Mouse (Mus musculus): ENCODE data around the gene Lypd6.

Lypd6 gene

DNA sequence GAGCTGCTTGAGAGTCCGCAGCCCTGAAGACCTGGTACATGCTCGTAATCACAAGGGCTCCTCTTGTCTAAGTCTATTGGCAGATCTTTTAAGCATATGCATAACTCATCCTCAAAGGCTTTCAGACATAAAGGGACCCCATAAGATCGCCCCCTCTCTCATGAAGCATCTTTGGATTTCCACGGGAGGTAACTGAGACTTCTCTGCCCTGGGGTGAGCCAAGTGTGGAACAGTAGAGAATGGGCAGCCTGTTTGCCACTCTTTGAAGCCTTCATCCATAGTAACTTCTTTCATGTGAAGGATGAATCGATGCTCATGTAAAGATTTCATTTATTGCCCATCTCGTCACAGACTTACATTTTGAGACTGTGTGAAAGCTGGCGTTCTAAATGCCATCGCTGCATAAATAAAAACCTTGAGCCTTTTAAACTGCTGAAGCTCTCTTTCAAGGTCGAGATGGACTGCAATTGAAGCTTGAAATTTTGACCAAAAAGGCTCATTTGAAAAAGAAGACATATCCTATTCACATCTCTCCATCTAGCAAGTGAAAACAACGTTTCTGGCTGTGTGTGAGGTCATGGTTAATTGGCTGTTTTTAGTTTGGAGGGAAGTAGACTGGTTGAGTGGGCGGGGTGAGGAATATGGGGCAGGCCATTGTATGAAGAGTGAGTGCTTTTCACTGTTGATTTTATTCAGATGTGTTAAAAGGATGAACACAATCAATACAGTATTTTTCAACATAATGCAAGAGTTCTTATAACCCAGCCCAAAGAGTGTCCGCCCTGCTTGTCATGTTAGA, 107.7 kb downstream of the Lypd6 start:
- no peak for DNase-seq (ENCODE audit: low read depth)

DNA sequence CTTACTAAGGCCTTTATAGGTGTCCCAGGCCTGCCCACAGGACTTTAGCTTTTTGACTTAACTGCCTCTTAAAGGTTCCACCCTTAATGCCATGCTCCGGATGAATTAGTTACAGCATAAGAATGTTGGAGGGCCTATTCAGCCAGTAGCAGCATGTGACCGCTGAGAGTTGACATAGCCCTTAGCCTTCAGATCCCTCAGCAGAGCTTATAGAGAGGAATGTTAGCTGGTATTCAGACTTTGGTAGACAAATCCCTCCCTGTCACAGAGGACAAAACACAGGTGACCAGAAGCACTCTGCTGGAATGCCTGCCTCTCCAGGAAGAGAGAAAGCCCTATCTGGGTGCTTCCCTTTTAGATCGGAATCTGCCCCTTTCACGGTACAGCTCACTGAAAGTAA, 109.5 kb downstream of the Lypd6 start:
- no peak for DNase-seq (ENCODE audit: low read depth)

- no peak for DNase-seq (ENCODE audit: low read depth)
Measured at GRCm38 (mm10) chr2:50179164-50179563, 112.9 kb downstream of the Lypd6 start.

- no peak for DNase-seq (ENCODE audit: low read depth)
Measured at GRCm38 (mm10) chr2:50180423-50180822, 114.2 kb downstream of the Lypd6 start.

DNA sequence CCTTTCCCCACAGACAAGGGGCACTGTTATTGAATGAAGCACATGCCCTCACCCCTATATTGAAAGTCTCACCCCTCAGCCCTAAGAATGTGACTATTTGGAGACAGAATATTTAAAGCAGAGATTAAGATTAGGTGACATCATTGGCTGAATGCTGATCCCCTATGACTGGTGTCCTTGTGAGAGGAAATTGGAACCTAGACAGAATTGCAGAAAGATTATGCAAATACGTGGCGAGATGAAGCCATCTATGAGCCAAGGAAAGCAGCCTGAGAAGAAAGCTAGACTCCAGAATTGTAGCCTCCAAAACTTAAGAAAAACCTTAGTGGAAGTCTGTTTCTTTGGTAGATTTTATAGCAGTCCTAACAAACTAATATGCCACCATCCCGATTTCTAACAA, 115.1 kb downstream of the Lypd6 start:
- DNase-seq (ENCODE audit: low read depth) = no peak

DNA sequence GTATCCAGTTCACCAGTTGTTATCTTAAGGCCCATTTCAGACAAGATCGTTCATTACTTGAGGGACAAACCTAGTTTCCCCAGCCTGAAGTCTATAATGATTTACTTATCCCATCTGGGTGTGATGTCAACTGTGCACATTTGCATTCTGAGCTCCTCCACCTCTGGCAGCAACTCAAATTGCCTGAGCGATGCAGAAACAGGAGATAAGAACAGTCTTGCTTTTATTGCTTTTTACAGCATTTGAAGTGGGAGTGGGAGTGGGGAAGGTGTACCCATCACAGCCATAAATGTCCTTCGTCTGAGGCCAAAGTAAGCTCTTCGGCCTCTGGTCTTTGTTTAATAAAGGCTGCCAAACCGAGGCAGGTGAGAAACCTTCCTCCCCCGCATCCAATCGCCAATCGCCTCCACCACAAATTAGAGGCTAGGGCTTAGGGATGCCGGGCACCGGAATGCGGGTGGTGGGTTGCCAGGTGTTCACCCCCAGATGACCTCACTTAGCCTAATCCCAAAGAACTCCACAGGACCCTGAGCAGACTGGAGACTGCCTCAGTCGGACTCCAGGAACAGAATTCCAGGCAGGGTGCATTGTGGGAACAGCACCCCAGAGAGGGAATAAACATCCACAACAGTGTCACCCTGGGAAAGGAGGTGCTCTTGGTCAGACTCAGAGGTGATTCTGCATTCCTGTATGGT, 120.6 kb downstream of the Lypd6 start:
- DNase-seq (ENCODE audit: low read depth) = no peak

GRCm38 (mm10) chr2:50188856-50189255, 122.6 kb downstream of the Lypd6 start:
- no peak for DNase-seq (ENCODE audit: low read depth)

DNA sequence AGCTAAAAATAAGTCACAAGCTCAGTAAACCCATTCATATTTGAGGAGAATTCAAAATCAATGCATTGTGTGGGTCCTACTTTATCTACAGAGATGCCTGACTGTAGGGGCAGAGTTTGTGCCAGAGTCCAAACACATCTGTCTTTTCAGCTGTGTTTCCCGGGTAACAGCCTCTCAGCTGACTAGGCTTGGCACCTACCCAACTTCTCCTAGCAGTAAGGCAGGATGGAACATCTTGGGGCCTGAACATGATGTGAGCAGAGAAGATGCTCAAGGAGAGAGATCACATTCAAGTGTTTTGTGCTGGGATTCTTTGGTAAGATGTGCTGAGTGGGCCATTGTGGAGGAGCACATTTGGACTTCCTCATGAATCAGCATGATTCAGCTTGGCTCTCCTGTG, 130.5 kb downstream of the Lypd6 start:
- no peak for DNase-seq (ENCODE audit: low read depth)

DNA sequence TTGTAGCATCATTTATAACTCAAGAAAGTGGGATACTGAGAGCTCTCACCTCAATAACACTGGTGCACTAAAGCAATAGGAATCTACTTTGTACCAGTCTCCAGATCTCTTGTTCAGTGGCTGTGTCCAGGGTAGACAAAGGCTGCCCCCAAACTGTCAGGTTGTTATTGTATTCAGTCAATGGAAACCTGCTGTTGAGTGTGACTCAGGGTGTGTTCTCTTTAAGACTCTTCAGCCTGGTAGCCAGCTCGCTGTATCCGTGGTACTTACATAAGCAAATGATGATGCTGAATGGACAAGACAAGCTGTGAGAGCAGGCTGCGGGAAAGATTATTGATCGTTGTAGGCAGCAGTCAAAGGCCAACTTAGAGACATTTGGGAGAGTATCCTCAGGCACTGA, 131.6 kb downstream of the Lypd6 start:
- DNase-seq (ENCODE audit: low read depth) = no peak

- no peak for DNase-seq (ENCODE audit: low read depth)
Measured at GRCm38 (mm10) chr2:50200541-50200940, 134.3 kb downstream of the Lypd6 start.

GRCm38 (mm10) chr2:50220574-50220973, 154.3 kb downstream of the Lypd6 start:
- no peak for DNase-seq (ENCODE audit: low read depth)

GRCm38 (mm10) chr2:50225019-50225418, 158.8 kb downstream of the Lypd6 start:
- DNase-seq (ENCODE audit: low read depth) = no peak

- no peak for DNase-seq (ENCODE audit: low read depth)
Measured at GRCm38 (mm10) chr2:50233491-50233890, 167.3 kb downstream of the Lypd6 start.
